ENCODE assay signal across 26 mouse cellular contexts in genomic region chr5:90763912-90764665, GRCm38 (mm10). TPM values are rescaled to one million over a fixed set of nuclear protein-coding genes. Genes with fewer than 3 reads are reported as not detected.
DNase-seq lines count a peak whose midpoint lies in the region; ATAC-seq and TF ChIP-seq lines count a peak whose summit lies in the region.
"Had no signal": no experiment of that assay in that cellular context is flagged by ENCODE, and none has a peak within 500 bp of the region (broad histone marks: within the 10 kb centered on the region; RNA-seq: fewer than 3 reads in every experiment).

No protein-coding gene starts in this region.

- peak; percentile 14 for DNase-seq in lung, embryonic 14.5 days
- no peak for DNase-seq in lung, postnatal 14 days
- no peak for DNase-seq in stomach, postnatal 0 days (ENCODE audit: low spot score)
- no peak for DNase-seq in ovary, postnatal 10 days (ENCODE audit: low spot score)
- DNase-seq: adrenal gland, postnatal 10 days; adrenal gland, postnatal 36 days; cerebellum, adult 18-20 months; cerebellum, adult 9-10 months; cerebellum, postnatal 25 days; gastrocnemius, postnatal 25 days; heart, adult 18-20 months; heart, postnatal 10 days; heart, postnatal 4 days had no signal

- H3K9ac ChIP-seq in lung, embryonic 14.5 days: no peak overlapping the region
- H3K9ac ChIP-seq in stomach, embryonic 16.5 days (ENCODE audit: low read length): no peak overlapping the region
- no peak overlapping the region for H3K9ac ChIP-seq in stomach, postnatal 0 days (ENCODE audit: low read length)
- no peak overlapping the region for H3K9ac ChIP-seq in hindbrain, embryonic 13.5 days
- H3K9ac ChIP-seq: embryonic facial prominence, embryonic 12.5 days; embryonic facial prominence, embryonic 15.5 days; forebrain, embryonic 12.5 days; forebrain, embryonic 15.5 days; heart, embryonic 12.5 days; heart, embryonic 15.5 days; hindbrain, embryonic 15.5 days had no signal

- WGBS in lung, embryonic 14.5 days: 64% methylated on average over 12 of the region's 12 CpGs
- WGBS in stomach, embryonic 16.5 days: 61% methylated on average over 12 of the region's 12 CpGs
- 60% methylated on average over 12 of the region's 12 CpGs for WGBS in stomach, postnatal 0 days
- 82% methylated on average over 12 of the region's 12 CpGs for WGBS in hindbrain, embryonic 13.5 days

- TF ChIP-seq CTCF in lung, embryonic 14.5 days (IDR thresholded peaks at IDR 0.05; ENCODE audit: low read depth): no peak
- TF ChIP-seq CTCF in stomach, postnatal 0 days (IDR thresholded peaks at IDR 0.05; ENCODE audit: low read depth): no peak
- no peak for TF ChIP-seq CTCF in embryonic fibroblast, embryonic 13.5 days (IDR thresholded peaks at IDR 0.05; ENCODE audit: borderline replicate concordance, insufficient read depth, low read length)

- H3K9me3 ChIP-seq in lung, embryonic 14.5 days (ENCODE audit: low read depth, low read length): no peaks in the 10 kb centered on the region
- H3K9me3 ChIP-seq in stomach, embryonic 16.5 days (replicated peaks; ENCODE audit: control insufficient read depth, low read length): no peaks in the 10 kb centered on the region
- H3K9me3 ChIP-seq in stomach, postnatal 0 days (ENCODE audit: control insufficient read depth, low read length): no peaks in the 10 kb centered on the region
- no peaks in the 10 kb centered on the region for H3K9me3 ChIP-seq in hindbrain, embryonic 13.5 days
- H3K9me3 ChIP-seq: embryonic facial prominence, embryonic 12.5 days; embryonic facial prominence, embryonic 15.5 days; forebrain, embryonic 12.5 days; forebrain, embryonic 15.5 days; heart, embryonic 12.5 days; heart, embryonic 15.5 days; hindbrain, embryonic 15.5 days had no signal

- H3K4me3 ChIP-seq in lung, embryonic 14.5 days (ENCODE audit: low read depth, low read length): no peak overlapping the region
- no peak overlapping the region for H3K4me3 ChIP-seq in stomach, embryonic 16.5 days (replicated peaks; ENCODE audit: low read length)
- no peak overlapping the region for H3K4me3 ChIP-seq in stomach, postnatal 0 days (ENCODE audit: low read depth, low read length)
- no peak overlapping the region for H3K4me3 ChIP-seq in embryonic fibroblast, embryonic 13.5 days (ENCODE audit: insufficient read depth, low read length)
- H3K4me3 ChIP-seq in hindbrain, embryonic 13.5 days: no peak overlapping the region
- H3K4me3 ChIP-seq: embryonic facial prominence, embryonic 12.5 days; embryonic facial prominence, embryonic 15.5 days; erythroblast, embryonic 14.5 days; forebrain, embryonic 12.5 days; forebrain, embryonic 15.5 days; heart, embryonic 12.5 days; heart, embryonic 15.5 days; hindbrain, embryonic 15.5 days had no signal

- peaks cover 9% of the 10 kb centered on the region for H3K27me3 ChIP-seq in lung, embryonic 14.5 days (ENCODE audit: insufficient read depth, low read length)
- H3K27me3 ChIP-seq in stomach, embryonic 16.5 days (ENCODE audit: control insufficient read depth, insufficient read depth, low read length): peaks cover 9% of the 10 kb centered on the region; the same call in 1 of the 2 replicates
- H3K27me3 ChIP-seq in stomach, postnatal 0 days (ENCODE audit: control insufficient read depth, insufficient read depth, low read length): peaks cover 4% of the 10 kb centered on the region; the same call in 1 of the 2 replicates
- peaks cover 19% of the 10 kb centered on the region for H3K27me3 ChIP-seq in hindbrain, embryonic 13.5 days
- H3K27me3 ChIP-seq: forebrain, embryonic 15.5 days; Patski had no signal

- ATAC-seq in lung, embryonic 14.5 days (ENCODE audit: insufficient read depth): peak; percentile 18; the same call in 1 of the 2 replicates
- peak; percentile 21; the same call in 1 of the 2 replicates for ATAC-seq in stomach, embryonic 16.5 days (ENCODE audit: insufficient read depth, low FRiP score)
- no peak for ATAC-seq in stomach, postnatal 0 days (ENCODE audit: low FRiP score, low TSS enrichment)
- ATAC-seq in hindbrain, embryonic 13.5 days (ENCODE audit: low FRiP score): no peak
- ATAC-seq: forebrain, embryonic 15.5 days; Patski had no signal

- H3K27ac ChIP-seq in lung, embryonic 14.5 days (ENCODE audit: low read depth): no peak overlapping the region
- H3K27ac ChIP-seq in stomach, embryonic 16.5 days (ENCODE audit: low read length): no peak overlapping the region
- no peak overlapping the region for H3K27ac ChIP-seq in stomach, postnatal 0 days (replicated peaks)
- H3K27ac ChIP-seq in embryonic fibroblast, embryonic 13.5 days (ENCODE audit: insufficient read depth, low read length): peak overlapping the region; percentile 91
- no peak overlapping the region for H3K27ac ChIP-seq in hindbrain, embryonic 13.5 days
- H3K27ac ChIP-seq: embryonic facial prominence, embryonic 12.5 days; embryonic facial prominence, embryonic 15.5 days; forebrain, embryonic 12.5 days; forebrain, embryonic 15.5 days; heart, embryonic 15.5 days; hindbrain, embryonic 15.5 days had no signal

- TF ChIP-seq POLR2A in embryonic fibroblast, embryonic 13.5 days (IDR thresholded peaks at IDR 0.05; ENCODE audit: low read depth, low read length): no peak; the same call in 1 of the 2 replicates

- H3K4me2 ChIP-seq in lung, embryonic 14.5 days: no peak overlapping the region
- H3K4me2 ChIP-seq in stomach, embryonic 16.5 days (ENCODE audit: low read depth, low read length): no peak overlapping the region
- no peak overlapping the region for H3K4me2 ChIP-seq in stomach, postnatal 0 days (replicated peaks; ENCODE audit: low read depth)
- H3K4me2 ChIP-seq in hindbrain, embryonic 13.5 days: no peak overlapping the region
- H3K4me2 ChIP-seq: embryonic facial prominence, embryonic 12.5 days; embryonic facial prominence, embryonic 15.5 days; forebrain, embryonic 12.5 days; forebrain, embryonic 15.5 days; heart, embryonic 12.5 days; heart, embryonic 15.5 days; hindbrain, embryonic 15.5 days had no signal

- TF ChIP-seq EP300 in stomach, postnatal 0 days (optimal IDR thresholded peaks at IDR 0.05): no peak

- H3K36me3 ChIP-seq in lung, embryonic 14.5 days (ENCODE audit: insufficient read depth): no peaks in the 10 kb centered on the region
- H3K36me3 ChIP-seq in stomach, embryonic 16.5 days (ENCODE audit: control insufficient read depth, insufficient read depth, low read length): no peaks in the 10 kb centered on the region
- H3K36me3 ChIP-seq in stomach, postnatal 0 days (ENCODE audit: control insufficient read depth, insufficient read depth, low read length): no peaks in the 10 kb centered on the region
- no peaks in the 10 kb centered on the region for H3K36me3 ChIP-seq in hindbrain, embryonic 13.5 days
- H3K36me3 ChIP-seq: embryonic facial prominence, embryonic 12.5 days; embryonic facial prominence, embryonic 15.5 days; forebrain, embryonic 12.5 days; forebrain, embryonic 15.5 days; heart, embryonic 12.5 days; heart, embryonic 15.5 days; hindbrain, embryonic 15.5 days had no signal

- H3K4me1 ChIP-seq in lung, embryonic 14.5 days (ENCODE audit: insufficient read depth): peaks cover under 1% of the 10 kb centered on the region; the same call in 1 of the 2 replicates
- H3K4me1 ChIP-seq in stomach, embryonic 16.5 days (ENCODE audit: control insufficient read depth, insufficient read depth, low read length): peaks cover 8% of the 10 kb centered on the region
- 0 out of 2 replicates have a peak, but pooled peaks cover 2% of the 10 kb centered on the region for H3K4me1 ChIP-seq in stomach, postnatal 0 days (replicated peaks; ENCODE audit: control insufficient read depth, insufficient read depth)
- peaks cover 13% of the 10 kb centered on the region; the same call in 1 of the 2 replicates for H3K4me1 ChIP-seq in embryonic fibroblast, embryonic 13.5 days (ENCODE audit: control insufficient read depth, insufficient read depth, low read length)
- H3K4me1 ChIP-seq in hindbrain, embryonic 13.5 days (replicated peaks): peaks cover 4% of the 10 kb centered on the region

RNA-seq across cellular contexts. Expression of gene Ppbp, which starts 4.2 kb away (rescaled TPM):
- 8.4 and 9.2 TPM in 2 replicates for polyA plus RNA-seq in lung, embryonic 14.5 days (2014; fragmentation: Nextera tagmentation; extraction: Ambion mirVana)
- 3.2 and 4.3 TPM in 2 replicates for polyA plus RNA-seq in stomach, embryonic 16.5 days (2015; fragmentation: Nextera tagmentation; extraction: Ambion mirVana)
- 4.4 and 16.9 TPM in 2 replicates for polyA plus RNA-seq in stomach, postnatal 0 days (2015; fragmentation: Nextera tagmentation; extraction: Ambion mirVana)
- polyA plus RNA-seq in embryonic fibroblast, embryonic 13.5 days (2011; ENCODE audit: insufficient read length, low read depth, missing spikeins): 23.5 and 40.7 TPM in 2 replicates
- polyA plus RNA-seq in hindbrain, embryonic 13.5 days (2015; fragmentation: Nextera tagmentation; extraction: Ambion mirVana): 4.0 and 4.4 TPM in 2 replicates

RNA-seq across cellular contexts. Expression of gene Cxcl5, which starts 4.9 kb away (rescaled TPM):
- polyA plus RNA-seq in lung, embryonic 14.5 days (2014; fragmentation: Nextera tagmentation; extraction: Ambion mirVana): 0.19 TPM in 1 of 2 replicates, not detected in the other
- 0.19 TPM in 1 of 2 replicates, not detected in the other for polyA plus RNA-seq in stomach, embryonic 16.5 days (2015; fragmentation: Nextera tagmentation; extraction: Ambion mirVana)
- 0.05 and 0.10 TPM in 2 replicates for polyA plus RNA-seq in stomach, postnatal 0 days (2015; fragmentation: Nextera tagmentation; extraction: Ambion mirVana)
- 61.8 and 135 TPM in 2 replicates for polyA plus RNA-seq in embryonic fibroblast, embryonic 13.5 days (2011; ENCODE audit: insufficient read length, low read depth, missing spikeins)
- 0.14 and 0.17 TPM in 2 replicates for polyA plus RNA-seq in hindbrain, embryonic 13.5 days (2015; fragmentation: Nextera tagmentation; extraction: Ambion mirVana)
- polyA plus RNA-seq: erythroblast, embryonic 14.5 days; forebrain, embryonic 12.5 days; heart, embryonic 12.5 days; heart, embryonic 15.5 days had no signal

RNA-seq across cellular contexts. Expression of gene Pf4, which starts 8.1 kb away (rescaled TPM):
- polyA plus RNA-seq in lung, embryonic 14.5 days (2014; fragmentation: Nextera tagmentation; extraction: Ambion mirVana): 57.3 and 60.3 TPM in 2 replicates
- 80.0 and 96.2 TPM in 2 replicates for polyA plus RNA-seq in stomach, embryonic 16.5 days (2015; fragmentation: Nextera tagmentation; extraction: Ambion mirVana)
- 159 and 216 TPM in 2 replicates for polyA plus RNA-seq in stomach, postnatal 0 days (2015; fragmentation: Nextera tagmentation; extraction: Ambion mirVana)
- 3.6 TPM in 1 of 2 replicates, not detected in the other for polyA plus RNA-seq in embryonic fibroblast, embryonic 13.5 days (2011; ENCODE audit: insufficient read length, low read depth, missing spikeins)
- 43.6 and 55.5 TPM in 2 replicates for polyA plus RNA-seq in hindbrain, embryonic 13.5 days (2015; fragmentation: Nextera tagmentation; extraction: Ambion mirVana)
- polyA plus RNA-seq: Patski had no signal

RNA-seq across cellular contexts. Expression of gene Cxcl3, which starts 21.8 kb away (rescaled TPM):
- 0.18 TPM in 1 of 2 replicates, not detected in the other for polyA plus RNA-seq in lung, embryonic 14.5 days (2014; fragmentation: Nextera tagmentation; extraction: Ambion mirVana)
- not detected in 2 replicates for polyA plus RNA-seq in stomach, embryonic 16.5 days (2015; fragmentation: Nextera tagmentation; extraction: Ambion mirVana)
- polyA plus RNA-seq in stomach, postnatal 0 days (2015; fragmentation: Nextera tagmentation; extraction: Ambion mirVana): 0.05 and 0.10 TPM in 2 replicates
- polyA plus RNA-seq in embryonic fibroblast, embryonic 13.5 days (2011; ENCODE audit: insufficient read length, low read depth, missing spikeins): 2.5 and 2.8 TPM in 2 replicates
- not detected in 2 replicates for polyA plus RNA-seq in hindbrain, embryonic 13.5 days (2015; fragmentation: Nextera tagmentation; extraction: Ambion mirVana)
- polyA plus RNA-seq: forebrain, embryonic 12.5 days; forebrain, embryonic 15.5 days; heart, embryonic 12.5 days; heart, embryonic 15.5 days; Patski had no signal

RNA-seq across cellular contexts. Expression of gene Cxcl15, which starts 30.2 kb away (rescaled TPM):
- 11.4 and 11.7 TPM in 2 replicates for polyA plus RNA-seq in lung, embryonic 14.5 days (2014; fragmentation: Nextera tagmentation; extraction: Ambion mirVana)
- 1.9 and 2.3 TPM in 2 replicates for polyA plus RNA-seq in stomach, embryonic 16.5 days (2015; fragmentation: Nextera tagmentation; extraction: Ambion mirVana)
- polyA plus RNA-seq in stomach, postnatal 0 days (2015; fragmentation: Nextera tagmentation; extraction: Ambion mirVana): 0.58 and 0.70 TPM in 2 replicates
- polyA plus RNA-seq in embryonic fibroblast, embryonic 13.5 days (2011; ENCODE audit: insufficient read length, low read depth, missing spikeins): 0.85 and 3.5 TPM in 2 replicates
- polyA plus RNA-seq in hindbrain, embryonic 13.5 days (2015; fragmentation: Nextera tagmentation; extraction: Ambion mirVana): not detected in 2 replicates
- polyA plus RNA-seq: erythroblast, embryonic 14.5 days; forebrain, embryonic 12.5 days; forebrain, embryonic 15.5 days; gonadal fat pad, adult 2 months; heart, embryonic 12.5 days; hindbrain, embryonic 15.5 days had no signal

Comparison
In these comparisons a context has a peak if more than half of its experiments do, and no peak if none do; other contexts are left out.
1. ATAC-seq: peak in lung, embryonic 14.5 days (single experiment) and stomach, embryonic 16.5 days (single experiment); none in stomach, postnatal 0 days (single experiment) and hindbrain, embryonic 13.5 days (single experiment).
2. RNA of gene Cxcl5, which starts 4.9 kb away (polyA plus RNA-seq): 61.8 to 135 TPM in embryonic fibroblast, embryonic 13.5 days; 0.19 TPM in stomach, embryonic 16.5 days, 0.14 to 0.17 TPM in hindbrain, embryonic 13.5 days, 0.05 to 0.10 TPM in stomach, postnatal 0 days and 0.19 TPM in lung, embryonic 14.5 days; every median in the first group is over 10 times any median in the second.